Mouse (Mus musculus): ENCODE results near the gene Ptprt. TPM values are rescaled to one million over a fixed set of nuclear protein-coding genes. Genes with fewer than 3 reads are reported as not detected.
"Not testable (repeated sequence)": the region's sequence is repeated elsewhere in the genome, so short reads cannot be mapped to it uniquely, and the experiment has no call there.

Ptprt gene
- total RNA-seq, 2 experiments from 2014 or later: 62.1 to 65.5 TPM

GRCm38 (mm10) chr2:162220586-162220985, 440.4 kb downstream of the Ptprt start:
- no peak for DNase-seq (ENCODE audit: low spot score in 2 of 2)

GRCm38 (mm10) chr2:162219507-162219906, 441.4 kb downstream of the Ptprt start:
- DNase-seq (ENCODE audit: low spot score in 2 of 2): peak; percentile 57 to 62

- peak in 1 of 2 experiments; percentile 17 for DNase-seq (ENCODE audit: low spot score in 2 of 2)
Measured at GRCm38 (mm10) chr2:162217896-162218295, 443.1 kb downstream of the Ptprt start.

GRCm38 (mm10) chr2:162212397-162212796, 448.6 kb downstream of the Ptprt start:
- DNase-seq (ENCODE audit: low spot score in 2 of 2): no peak

DNA sequence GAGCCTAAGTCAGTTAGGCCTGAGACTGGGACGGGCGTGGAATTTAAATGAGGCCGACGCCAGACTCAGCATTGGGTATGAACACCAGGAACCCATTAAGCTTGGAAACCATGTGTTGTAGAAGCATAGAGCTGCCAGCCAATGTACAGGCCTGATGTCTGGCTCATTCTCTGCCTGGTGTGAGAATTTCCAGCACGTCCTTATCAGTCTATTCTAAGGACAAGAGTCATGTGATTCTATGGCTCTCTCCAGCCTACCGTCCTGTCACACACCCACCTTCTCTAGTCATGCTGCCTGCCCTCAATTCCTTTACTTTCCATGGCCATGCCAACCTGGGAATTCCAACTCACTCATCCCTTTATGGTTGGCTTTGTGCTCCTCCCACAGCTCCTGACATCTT, 450.4 kb downstream of the Ptprt start:
- no peak for DNase-seq (ENCODE audit: low spot score in 2 of 2)

DNA sequence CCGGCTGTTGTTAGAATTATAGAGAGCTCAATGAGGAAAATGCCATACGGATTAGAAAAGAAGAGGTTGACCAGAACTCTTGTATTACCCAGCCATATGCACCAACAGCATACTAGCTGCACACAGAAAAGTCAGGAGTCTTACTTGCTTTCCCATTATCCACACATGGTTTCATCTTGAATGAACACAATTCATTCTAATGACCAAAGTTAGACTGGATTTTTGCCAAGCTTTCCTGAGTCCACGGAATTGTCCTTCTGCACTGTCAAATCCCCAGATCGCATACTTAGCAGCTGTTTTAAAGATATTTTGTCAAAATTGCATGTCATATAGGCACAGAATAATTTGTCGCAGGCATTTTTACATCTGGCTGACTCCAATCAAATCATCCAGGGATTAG, 463.6 kb downstream of the Ptprt start:
- DNase-seq (ENCODE audit: low spot score in 2 of 2): no peak

- no peak for DNase-seq (ENCODE audit: low spot score in 2 of 2)
Measured at GRCm38 (mm10) chr2:162182621-162183475, 478.1 kb downstream of the Ptprt start.

- DNase-seq (ENCODE audit: low spot score in 2 of 2): no peak
Measured at GRCm38 (mm10) chr2:162181826-162182225, 479.1 kb downstream of the Ptprt start.

DNA sequence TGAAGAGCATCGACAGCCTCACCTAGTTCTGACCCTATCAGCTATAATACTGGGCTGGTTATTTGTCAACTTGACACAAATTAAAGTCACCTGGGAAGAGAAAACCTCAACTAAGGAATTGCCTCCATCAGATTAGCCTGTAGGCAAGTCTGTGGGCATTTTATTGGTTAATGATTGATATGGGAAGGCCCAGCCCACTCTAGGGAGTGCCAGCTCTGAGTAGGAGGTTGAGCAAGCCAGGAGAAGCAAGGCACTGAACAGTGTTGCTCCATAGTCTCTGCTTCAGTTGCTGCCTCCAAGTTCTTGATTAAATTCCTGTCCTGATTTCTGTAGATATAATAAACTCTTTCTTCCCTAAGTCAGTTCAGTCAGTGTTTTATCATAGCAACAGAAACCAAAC, 488.4 kb downstream of the Ptprt start:
- DNase-seq (ENCODE audit: low spot score in 2 of 2): no peak

DNA sequence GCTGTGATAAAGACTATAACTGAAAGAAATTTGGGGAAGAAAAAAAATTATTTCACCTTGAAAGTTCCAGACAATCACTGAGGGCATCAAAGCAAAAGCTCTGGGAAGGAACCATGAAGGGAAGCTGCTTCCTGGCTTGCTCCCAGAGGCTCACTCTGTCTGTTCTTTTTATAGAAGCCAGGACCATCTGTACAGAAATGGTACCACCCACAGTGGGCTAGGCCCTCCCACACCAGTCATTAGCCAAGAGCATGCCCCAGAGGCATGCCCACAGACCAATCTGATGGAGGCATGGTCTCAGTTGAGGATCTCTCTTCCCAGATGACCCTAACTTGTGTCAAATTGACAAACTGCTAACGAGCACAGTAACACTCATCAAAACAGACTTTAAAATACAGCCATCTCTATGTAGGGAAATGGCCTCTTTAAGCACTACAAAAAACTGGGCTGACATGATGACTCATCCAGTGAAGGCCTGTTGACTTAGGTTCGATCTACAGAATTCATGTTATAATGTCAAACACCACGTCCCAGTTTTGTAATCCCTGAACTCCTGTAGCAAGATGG, 519.0 kb downstream of the Ptprt start:
- DNase-seq (ENCODE audit: low spot score in 2 of 2): no peak

DNA sequence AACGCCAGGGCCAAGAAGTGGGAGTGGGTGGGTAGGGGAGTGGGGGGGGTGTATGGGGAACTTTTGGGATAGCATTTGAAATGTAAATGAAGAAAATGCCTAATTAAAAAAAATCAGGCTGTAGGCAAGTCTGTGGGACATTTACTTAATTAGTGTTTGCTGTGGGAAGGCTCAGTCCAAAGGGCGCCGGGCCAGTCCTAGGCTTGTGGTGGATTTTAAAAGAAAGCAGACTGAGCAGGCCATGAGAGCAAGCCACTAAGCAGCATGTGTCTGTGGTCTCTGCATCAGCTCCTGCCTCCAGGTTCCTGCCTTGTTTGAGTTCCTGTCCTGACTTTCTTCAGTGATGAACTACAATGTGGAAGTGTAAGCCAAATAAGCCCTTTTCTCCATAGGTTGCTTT, 524.8 kb downstream of the Ptprt start:
- DNase-seq (ENCODE audit: low spot score in 2 of 2): not testable (repeated sequence)

- DNase-seq (ENCODE audit: low spot score in 2 of 2): no peak
Measured at GRCm38 (mm10) chr2:162131607-162132304, 529.2 kb downstream of the Ptprt start.

DNA sequence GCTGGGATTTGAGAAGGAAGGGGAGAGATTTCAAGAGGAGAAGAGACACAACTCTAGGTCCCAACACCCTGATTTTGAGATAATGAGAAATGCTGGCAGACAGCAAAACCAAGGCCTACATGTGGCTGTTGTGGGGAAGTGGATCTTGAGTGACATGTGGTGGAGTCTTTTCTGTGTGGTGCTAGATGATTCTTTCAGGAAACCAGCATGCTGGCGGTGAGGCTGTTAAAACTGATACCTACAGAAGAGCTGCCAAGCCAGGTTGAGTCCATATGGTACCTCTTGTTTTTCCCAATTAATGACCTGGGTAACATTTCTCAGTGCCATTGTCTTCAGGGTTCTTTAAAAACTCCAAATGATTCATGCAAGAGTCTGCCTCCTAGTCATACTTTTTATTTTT, 531.1 kb downstream of the Ptprt start:
- DNase-seq (ENCODE audit: low spot score in 2 of 2): no peak

DNA sequence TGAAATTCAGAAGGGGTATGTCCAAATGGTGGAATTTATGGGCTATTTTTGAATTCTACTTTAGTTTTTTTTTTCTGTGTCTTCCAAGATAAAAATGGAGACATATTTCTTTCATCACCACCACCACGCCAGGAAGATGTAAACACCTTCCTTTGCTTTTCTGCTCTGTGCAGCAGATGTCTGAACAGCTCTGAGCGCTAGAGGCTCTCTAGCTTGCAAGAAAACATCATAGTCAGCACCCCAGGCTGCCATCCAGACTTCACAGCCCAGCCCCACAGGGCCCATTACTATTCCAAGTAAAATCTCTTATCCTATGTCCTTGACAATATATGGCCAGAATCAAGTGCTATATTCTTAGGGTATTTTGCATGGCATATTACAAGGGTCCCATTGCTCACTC, 542.9 kb downstream of the Ptprt start:
- DNase-seq (ENCODE audit: low spot score in 2 of 2): no peak

- no peak for DNase-seq (ENCODE audit: low spot score in 2 of 2)
Measured at GRCm38 (mm10) chr2:162082391-162082790, 578.6 kb downstream of the Ptprt start.

DNA sequence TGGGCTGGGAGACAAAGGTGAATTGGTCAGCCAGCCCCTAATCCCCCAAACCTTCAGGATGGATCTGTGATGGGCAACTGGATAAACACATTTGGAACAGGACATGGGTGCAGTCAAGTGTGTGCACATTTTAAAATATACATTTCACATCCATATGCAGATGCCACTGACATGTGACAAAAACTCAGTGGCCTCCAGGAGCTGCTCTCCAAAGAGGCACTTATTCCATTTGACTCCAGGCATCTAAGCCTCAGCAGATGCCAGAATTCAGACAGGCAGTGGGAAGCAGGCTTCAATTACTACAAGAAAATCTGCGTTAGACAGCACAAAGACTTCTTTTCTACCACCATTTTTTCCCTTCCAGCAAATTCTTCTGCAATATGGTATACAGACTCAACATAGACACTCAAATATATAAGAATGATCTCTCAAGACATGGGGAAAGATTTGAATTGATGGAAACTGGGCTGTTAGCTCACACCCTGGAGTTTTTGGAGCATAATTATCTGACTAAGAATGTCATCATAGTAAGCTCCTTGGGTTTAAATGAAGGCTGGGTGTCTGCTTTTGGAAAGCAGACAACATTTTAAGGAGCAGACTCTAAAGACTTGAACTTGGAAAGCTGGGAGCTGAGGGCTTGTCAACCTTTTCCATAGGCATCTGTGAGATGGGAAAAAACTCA, 580.1 kb downstream of the Ptprt start:
- no peak for DNase-seq (ENCODE audit: low spot score in 2 of 2)

DNA sequence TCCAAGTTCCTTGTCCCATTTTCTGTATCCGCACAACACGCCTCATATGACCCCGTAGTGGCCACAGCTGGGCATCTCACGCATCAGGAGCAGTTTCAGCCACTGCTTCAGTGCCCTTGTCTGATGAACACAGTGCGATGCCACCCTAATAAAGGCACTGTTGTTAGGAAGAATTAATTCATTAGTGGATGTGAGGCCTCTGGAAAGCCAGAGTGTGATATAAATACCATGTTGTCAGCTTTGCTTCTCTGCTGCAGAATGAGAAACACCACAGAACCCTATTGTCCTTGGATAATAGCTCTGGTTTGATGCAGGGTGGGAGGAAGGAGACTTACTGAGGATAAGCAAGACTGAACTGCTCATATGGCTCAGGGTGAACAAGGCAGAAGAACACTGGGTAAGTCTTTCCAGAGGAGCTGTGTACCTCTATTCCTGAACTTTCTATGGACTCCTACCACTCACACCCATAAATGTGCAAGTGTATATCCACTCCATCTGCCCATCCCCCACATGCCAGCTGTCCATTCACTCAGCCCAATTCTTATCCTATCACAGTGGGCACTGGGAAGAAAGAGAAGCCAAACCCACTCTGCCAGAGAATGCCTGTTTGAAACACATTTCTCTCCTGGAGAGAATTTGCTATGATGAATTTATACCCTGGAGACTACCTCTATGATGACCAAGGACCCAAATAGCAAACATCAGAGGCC, 582.2 kb downstream of the Ptprt start:
- DNase-seq (ENCODE audit: low spot score in 2 of 2): no peak

GRCm38 (mm10) chr2:162052816-162053215, 608.1 kb downstream of the Ptprt start:
- DNase-seq (ENCODE audit: low spot score in 2 of 2): no peak

- DNase-seq (ENCODE audit: low spot score in 2 of 2): no peak
Measured at GRCm38 (mm10) chr2:162050198-162050597, 610.7 kb downstream of the Ptprt start.

GRCm38 (mm10) chr2:162035615-162036014, 625.3 kb downstream of the Ptprt start:
- DNase-seq (ENCODE audit: low spot score in 2 of 2): no peak

DNA sequence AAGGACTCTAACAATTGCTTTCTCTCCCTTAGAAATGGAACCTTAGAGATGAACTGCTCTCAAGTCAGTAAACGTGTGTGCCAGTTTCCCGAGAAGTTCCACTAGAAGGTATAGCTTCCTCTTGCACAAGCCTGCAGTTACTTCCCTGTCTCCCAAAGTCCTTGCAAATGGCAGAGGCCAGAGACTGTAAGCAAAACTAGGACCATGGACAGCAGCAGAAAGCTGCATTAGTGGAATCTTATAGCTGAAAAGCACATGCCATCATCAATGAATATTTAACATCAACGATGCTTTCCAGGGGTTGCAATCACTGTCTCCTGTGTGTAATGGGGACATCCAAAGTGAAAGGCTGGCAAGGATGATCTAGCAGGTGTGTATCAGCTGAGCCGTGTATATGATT, 629.3 kb downstream of the Ptprt start:
- DNase-seq (ENCODE audit: low spot score in 2 of 2): no peak

All from layer of hippocampus, postnatal 10 days (tissue).